Mouse (Mus musculus) ES-E14 (cell line): ENCODE measurements at regions not wholly inside any gene's neighbourhood (a gene's known extent, or its start where the extent isn't known, plus 50 kb on each side); places are given as distances from the start of the nearest gene placed in this dataset.

Experiments used
- HCFC1 ChIP-seq: IDR thresholded peaks from 2 replicates; pipeline ENCODE4 v1.6.1; 2012; ENCODE audit warnings: low read length, inconsistent platforms, borderline replicate concordance; ENCODE audit not compliant: insufficient read depth
- ZC3H11A ChIP-seq: IDR thresholded peaks from 2 replicates; pipeline ENCODE4 v1.6.1; 2012; ENCODE audit warnings: low read depth, mild to moderate bottlenecking, inconsistent platforms, low read length, borderline replicate concordance
- ZNF384 ChIP-seq: IDR thresholded peaks from 2 replicates; pipeline ENCODE4 v1.6.1; 2012; ENCODE audit warnings: low read depth, low read length, inconsistent platforms

- TF ChIP-seq HCFC1 = no peak
- no peak for TF ChIP-seq ZNF384
- TF ChIP-seq ZC3H11A = peak; percentile 42; the same call in 1 of the 2 replicates
Observed at GRCm38 (mm10) chrX:11633823-11634222, 306.2 kb downstream of the H2al1j start.
